Mouse (Mus musculus) adrenal gland, postnatal 10 days (tissue): ENCODE data around the gene Tas2r143. TPM values are rescaled to one million over a fixed set of nuclear protein-coding genes. Genes with fewer than 3 reads are reported as not detected.
A peak's percentile ranks its signal among the peaks of the same experiment; 100 is the strongest.

Source experiments
- DNase-seq: peaks from one replicate; pipeline ENCODE4 v3.0.0; 2021; ENCODE audit warnings: mixed read lengths
- long read RNA-seq, 2 experiments: library from polyadenylated mRNA; stranded (forward); transcript quantifications; one replicate each; pipeline ENCODE4 v2.0.0; 2021
- total RNA-seq, 2 experiments: library from RNA; stranded (reverse); gene quantifications; 2 replicates each; pipeline ENCODE4 v1.2.3; 2021

Gene Tas2r143
- total RNA-seq, result 1 to 10 TPM; 1.0 to 1.9 TPM
- long read RNA-seq, experiment 1, result 0 reads
- long read RNA-seq, experiment 2, result 0 reads

- no peak for DNase-seq
These were observed at the start of gene Tas2r143 for GRCm38 (mm10) chr6:42399938-42400337. TSS of gene Tas2r143 (plus strand) at chr6:42400238.

- no peak for DNase-seq
These were observed 48.9 kb upstream of the Tas2r143 start for GRCm38 (mm10) chr6:42350968-42351775.

GRCm38 (mm10) chr6:42351776-42352485 is 48.1 kb upstream of the Tas2r143 start:
- no peak for DNase-seq

- DNase-seq, result no peak
These were observed 47.6 kb upstream of the Tas2r143 start for GRCm38 (mm10) chr6:42352486-42352846.

- no peak for DNase-seq
These were observed 46.9 kb upstream of the Tas2r143 start for GRCm38 (mm10) chr6:42353180-42353579.

- peak; percentile 45 for DNase-seq
These were observed 45.7 kb upstream of the Tas2r143 start for GRCm38 (mm10) chr6:42354076-42355019.

- DNase-seq, result no peak
These were observed 44.7 kb upstream of the Tas2r143 start for GRCm38 (mm10) chr6:42355366-42355765.

GRCm38 (mm10) chr6:42355794-42356600 is 44.0 kb upstream of the Tas2r143 start:
- DNase-seq, result no peak

- no peak for DNase-seq
These were observed 43.1 kb upstream of the Tas2r143 start for GRCm38 (mm10) chr6:42356913-42357312.

- no peak for DNase-seq
These were observed 42.1 kb upstream of the Tas2r143 start for GRCm38 (mm10) chr6:42357901-42358300.

GRCm38 (mm10) chr6:42358901-42359300 is 41.1 kb upstream of the Tas2r143 start:
- no peak for DNase-seq

- DNase-seq, result no peak
These were observed 40.5 kb upstream of the Tas2r143 start for GRCm38 (mm10) chr6:42359364-42360147.

GRCm38 (mm10) chr6:42360231-42360840 is 39.7 kb upstream of the Tas2r143 start:
- no peak for DNase-seq

- no peak for DNase-seq
These were observed 38.8 kb upstream of the Tas2r143 start for GRCm38 (mm10) chr6:42361041-42361895.

- no peak for DNase-seq
These were observed 38.0 kb upstream of the Tas2r143 start for GRCm38 (mm10) chr6:42362074-42362473.

GRCm38 (mm10) chr6:42362497-42362896 is 37.5 kb upstream of the Tas2r143 start:
- DNase-seq, result no peak

- no peak for DNase-seq
These were observed 37.1 kb upstream of the Tas2r143 start for GRCm38 (mm10) chr6:42362974-42363373.

GRCm38 (mm10) chr6:42364066-42364465 is 36.0 kb upstream of the Tas2r143 start:
- no peak for DNase-seq

- no peak for DNase-seq
These were observed 35.4 kb upstream of the Tas2r143 start for GRCm38 (mm10) chr6:42364607-42365006.
